Mouse (Mus musculus): ENCODE measurements around the gene Aadacl3. TPM values are rescaled to one million over a fixed set of nuclear protein-coding genes. Genes with fewer than 3 reads are reported as not detected.

Gene Aadacl3
- polyA plus RNA-seq, 1 experiment: not detected

DNA sequence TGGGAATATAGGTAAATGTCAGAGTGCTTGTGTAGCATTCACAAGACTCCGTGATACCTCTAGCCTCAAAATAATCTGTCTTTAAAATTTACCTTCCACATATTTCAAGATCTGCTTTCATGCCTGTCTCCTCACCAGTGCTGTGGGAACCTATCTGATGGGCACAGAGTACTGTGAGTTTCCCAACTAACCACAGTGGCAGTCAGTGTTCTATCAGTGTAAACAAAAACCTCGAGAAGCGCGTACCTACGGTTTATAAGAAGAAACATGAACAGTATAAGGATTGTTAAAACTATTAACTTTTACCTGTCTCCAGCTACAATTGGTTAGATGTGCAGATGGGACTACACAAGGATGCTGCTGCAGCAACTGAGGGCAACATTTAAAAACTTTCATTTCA lies 30.3 kb downstream of the Aadacl3 start:
- Histone ChIP-seq H3K4me1 (ENCODE audit: control insufficient read depth, insufficient read depth, low read length) (no peaks in the 10 kb centered on the region), H3K4me3 (replicated peaks; ENCODE audit: extremely low read depth, low read depth, low read length) (no peak overlapping the region)
- WGBS: 77% methylated on average over 5 of the region's 5 CpGs
- no peak for TF ChIP-seq CTCF (IDR thresholded peaks at IDR 0.05; ENCODE audit: insufficient read depth, low read length)
- no peak for DNase-seq

DNA sequence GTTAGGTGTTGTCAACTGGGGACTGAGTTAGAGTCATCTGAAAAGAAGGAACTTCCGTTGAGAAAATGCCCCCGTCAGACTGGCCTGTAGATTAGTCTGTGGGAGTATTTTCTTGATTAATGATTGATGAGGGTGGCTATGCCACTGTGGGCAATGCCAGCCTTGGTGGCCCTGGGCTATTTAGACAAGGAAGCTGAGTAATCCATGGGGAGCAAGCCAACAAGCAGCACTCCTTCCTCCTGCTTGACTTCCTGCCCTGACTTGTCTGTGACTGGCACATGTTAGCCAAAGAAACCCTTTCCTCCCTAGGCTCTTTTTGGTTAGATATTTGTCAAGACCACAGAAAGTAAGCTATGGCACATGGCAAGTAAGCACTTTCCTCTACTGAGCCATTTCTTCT lies 32.8 kb downstream of the Aadacl3 start:
- no peak for DNase-seq
- no peak for TF ChIP-seq CTCF (IDR thresholded peaks at IDR 0.05; ENCODE audit: insufficient read depth, low read length)
- TF ChIP-seq POLR2A (IDR thresholded peaks at IDR 0.05; ENCODE audit: borderline replicate concordance, extremely low read depth, low read depth, low read length): no peak
- 72% methylated on average over 2 of the region's 2 CpGs for WGBS
- Histone ChIP-seq H3K4me3 (replicated peaks; ENCODE audit: extremely low read depth, low read depth, low read length) (no peak overlapping the region), H3K4me1 (ENCODE audit: control insufficient read depth, insufficient read depth, low read length) (no peaks in the 10 kb centered on the region)

DNA sequence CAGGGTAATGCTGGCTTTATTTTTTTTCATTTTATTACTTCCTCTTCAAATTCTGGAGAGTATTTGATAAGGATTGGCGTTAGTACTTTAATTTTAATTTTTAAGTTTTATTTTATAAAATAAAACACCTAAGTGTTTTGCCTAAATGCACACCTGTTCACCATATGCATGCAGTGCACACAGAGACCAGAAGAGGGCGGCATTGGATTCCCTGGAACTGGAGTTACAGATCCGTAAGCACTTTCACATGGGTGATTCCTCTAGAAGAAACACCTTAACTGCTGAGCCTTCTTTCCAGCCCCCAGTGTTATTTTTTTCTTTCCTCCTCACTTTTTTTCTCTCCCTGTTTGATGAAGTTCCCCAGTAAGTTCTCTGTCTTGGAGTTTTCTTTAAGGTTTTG lies 34.7 kb downstream of the Aadacl3 start:
- WGBS: 15% methylated on average over 3 of the region's 3 CpGs
- no peaks in the 10 kb centered on the region for H3K4me1 ChIP-seq (ENCODE audit: control insufficient read depth, insufficient read depth, low read length)
- no peak overlapping the region for H3K4me3 ChIP-seq (replicated peaks; ENCODE audit: extremely low read depth, low read depth, low read length)
- TF ChIP-seq POLR2A (IDR thresholded peaks at IDR 0.05; ENCODE audit: borderline replicate concordance, extremely low read depth, low read depth, low read length) (no peak), CTCF (IDR thresholded peaks at IDR 0.05; ENCODE audit: insufficient read depth, low read length) (no peak)
- DNase-seq: peak; percentile 15

DNA sequence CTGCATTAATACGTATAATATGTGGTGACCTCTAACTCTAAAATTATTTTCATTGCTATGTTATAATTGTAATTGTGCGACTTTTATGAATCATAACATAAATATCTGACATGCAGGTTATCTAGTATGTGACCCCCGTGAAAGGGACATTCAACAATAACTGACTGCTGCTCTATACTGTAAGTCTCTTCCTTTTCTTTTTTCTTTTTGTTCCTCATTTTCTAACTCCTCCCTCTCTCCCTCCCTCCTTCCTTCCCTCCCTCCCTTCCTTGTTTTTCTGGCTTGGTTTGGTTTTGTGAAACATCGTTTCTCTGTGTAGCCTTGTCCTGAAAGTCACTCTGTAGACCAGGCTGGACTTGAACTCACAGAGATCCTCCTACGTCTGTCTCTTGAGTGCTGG lies 39.0 kb downstream of the Aadacl3 start:
- TF ChIP-seq CTCF (IDR thresholded peaks at IDR 0.05; ENCODE audit: insufficient read depth, low read length): no peak
- no peak for TF ChIP-seq POLR2A (IDR thresholded peaks at IDR 0.05; ENCODE audit: borderline replicate concordance, extremely low read depth, low read depth, low read length)
- no peaks in the 10 kb centered on the region for H3K4me1 ChIP-seq (ENCODE audit: control insufficient read depth, insufficient read depth, low read length)
- WGBS: 61% methylated on average over 5 of the region's 5 CpGs
- no peak for DNase-seq
- no peak overlapping the region for H3K4me3 ChIP-seq (replicated peaks; ENCODE audit: extremely low read depth, low read depth, low read length)

DNA sequence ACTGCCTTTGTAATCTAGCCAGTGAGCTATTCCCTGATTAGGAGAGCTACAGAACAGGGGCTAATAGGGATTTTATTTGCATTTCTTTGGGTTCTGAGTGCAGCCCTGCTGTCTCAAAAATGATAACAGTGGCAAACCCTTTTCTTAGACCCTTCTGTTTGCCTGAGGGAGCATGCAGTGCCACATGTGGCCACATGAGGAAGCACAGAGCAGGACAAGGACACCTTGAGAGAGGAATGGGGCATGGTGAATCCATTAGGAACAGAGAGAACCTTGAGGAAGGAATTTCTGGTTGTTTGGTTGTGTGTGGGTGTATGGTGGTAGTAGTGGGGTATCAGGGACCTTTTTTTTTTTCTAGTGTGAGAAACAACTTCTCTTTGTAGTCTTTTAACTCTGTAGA lies 42.9 kb downstream of the Aadacl3 start:
- Histone ChIP-seq H3K4me1 (ENCODE audit: control insufficient read depth, insufficient read depth, low read length) (no peaks in the 10 kb centered on the region), H3K4me3 (replicated peaks; ENCODE audit: extremely low read depth, low read depth, low read length) (no peak overlapping the region)
- DNase-seq: no peak
- TF ChIP-seq POLR2A (IDR thresholded peaks at IDR 0.05; ENCODE audit: borderline replicate concordance, extremely low read depth, low read depth, low read length): no peak
- peak; percentile 36 for TF ChIP-seq CTCF (IDR thresholded peaks at IDR 0.05; ENCODE audit: insufficient read depth, low read length)

DNA sequence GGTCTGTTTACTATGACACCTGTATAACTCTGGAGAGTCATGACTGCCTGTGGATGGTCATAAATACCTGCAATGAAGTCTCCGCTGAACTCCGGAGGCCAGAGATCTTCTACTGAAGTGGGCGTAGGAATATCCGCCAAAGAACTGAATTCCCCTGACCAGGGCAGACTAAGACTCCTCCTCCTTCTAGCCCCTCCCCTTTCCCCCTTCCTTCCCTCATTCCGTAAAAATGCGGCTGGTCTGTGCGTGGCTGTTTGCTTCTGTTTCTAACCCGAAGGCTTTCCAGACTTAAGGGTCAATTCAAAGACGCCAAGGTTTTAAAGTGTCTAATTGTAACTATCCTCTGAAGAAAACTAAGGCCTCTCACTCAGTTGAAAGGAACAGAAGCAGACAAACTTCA lies 55.3 kb downstream of the Aadacl3 start, which contains the start of gene Pramef12:
Gene Pramef12, minus strand, starts transcription at position 175 of the 400 bp plus-strand sequence.
- 69% methylated on average over 9 of the region's 9 CpGs for WGBS
- Histone ChIP-seq H3K4me1 (ENCODE audit: control insufficient read depth, insufficient read depth, low read length) (no peaks in the 10 kb centered on the region), H3K4me3 (replicated peaks; ENCODE audit: extremely low read depth, low read depth, low read length) (no peak within 1 kb of the TSS)
- TF ChIP-seq CTCF (IDR thresholded peaks at IDR 0.05; ENCODE audit: insufficient read depth, low read length): no peak
- TF ChIP-seq POLR2A (IDR thresholded peaks at IDR 0.05; ENCODE audit: borderline replicate concordance, extremely low read depth, low read depth, low read length): no peak
- no peak for DNase-seq

DNA sequence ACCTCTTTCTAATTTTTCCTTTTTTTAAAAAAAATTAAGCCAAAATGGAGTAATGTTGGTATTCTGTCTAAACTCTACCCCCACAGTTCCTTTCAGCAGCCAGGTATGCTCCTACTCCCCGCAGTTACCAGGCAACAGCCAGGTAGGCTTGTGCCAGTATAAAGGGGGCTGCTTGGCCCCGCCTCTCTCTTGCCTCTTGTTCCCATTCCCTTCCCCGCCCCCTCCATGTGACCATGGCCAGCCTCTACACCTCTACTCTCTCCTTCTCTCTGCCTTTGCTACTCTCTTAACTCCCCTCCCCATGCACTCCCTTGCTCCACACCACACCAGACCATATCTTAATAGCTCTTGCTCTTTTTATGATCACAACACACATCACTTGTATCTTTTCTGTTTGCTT lies 57.3 kb downstream of the Aadacl3 start:
- Histone ChIP-seq H3K4me1 (ENCODE audit: control insufficient read depth, insufficient read depth, low read length) (no peaks in the 10 kb centered on the region), H3K4me3 (replicated peaks; ENCODE audit: extremely low read depth, low read depth, low read length) (no peak overlapping the region)
- no peak for DNase-seq
- TF ChIP-seq POLR2A (IDR thresholded peaks at IDR 0.05; ENCODE audit: borderline replicate concordance, extremely low read depth, low read depth, low read length) (no peak), CTCF (IDR thresholded peaks at IDR 0.05; ENCODE audit: insufficient read depth, low read length) (no peak)
- WGBS: 65% methylated on average over 3 of the region's 3 CpGs

DNA sequence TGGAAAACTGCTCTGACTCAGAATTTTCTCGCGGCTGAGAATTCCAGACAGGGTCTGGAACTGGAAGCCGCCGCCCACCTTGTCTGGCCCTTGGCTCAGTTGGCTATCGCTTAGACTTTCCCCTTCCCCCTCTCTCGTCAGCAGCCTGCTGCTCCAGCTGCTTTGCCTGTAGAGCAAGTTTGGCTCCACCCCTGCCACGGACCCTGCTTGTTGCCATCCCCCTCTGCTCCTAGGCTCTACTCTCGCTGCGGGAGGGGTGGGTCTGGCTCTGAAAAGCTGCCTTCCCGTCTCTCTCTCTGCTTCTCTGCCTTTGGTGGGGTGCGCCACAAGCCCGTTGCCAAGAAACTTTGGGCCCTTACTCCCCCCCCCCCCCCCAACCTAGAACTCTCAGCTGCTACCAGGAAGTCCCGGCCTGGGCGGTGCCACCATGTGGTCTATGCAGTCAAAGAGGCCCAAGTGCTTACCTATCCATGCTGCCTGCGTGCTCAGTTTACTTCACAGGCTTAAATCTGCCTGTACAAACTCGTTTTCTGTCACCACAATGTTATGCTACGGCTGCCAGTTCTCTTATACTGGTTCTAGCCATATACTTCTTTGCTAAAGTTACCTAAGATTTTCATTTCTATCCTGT lies 59.0 kb downstream of the Aadacl3 start:
- peak overlapping the region; percentile 37 for H3K4me3 ChIP-seq (replicated peaks; ENCODE audit: extremely low read depth, low read depth, low read length)
- WGBS: 3% methylated on average over 17 of the region's 17 CpGs
- peak; percentile 13 for DNase-seq

More for the DNA sequence above, 59.0 kb downstream of the Aadacl3 start:
- H3K4me1 ChIP-seq (ENCODE audit: control insufficient read depth, insufficient read depth, low read length): no peaks in the 10 kb centered on the region
- TF ChIP-seq CTCF (IDR thresholded peaks at IDR 0.05; ENCODE audit: insufficient read depth, low read length) (no peak), POLR2A (IDR thresholded peaks at IDR 0.05; ENCODE audit: borderline replicate concordance, extremely low read depth, low read depth, low read length) (no peak)

Other genes with a start within 250 kb of the Aadacl3 start
- gene Pramel5, start 183.3 kb downstream of the Aadacl3 start, polyA plus RNA-seq (2012; rRNA removed): not detected in 2 replicates
- not detected in 2 replicates for gene Gm13128, start 133.5 kb downstream of the Aadacl3 start, polyA plus RNA-seq (2012; rRNA removed)
- not detected in 2 replicates for gene Gm13119, start 105.8 kb downstream of the Aadacl3 start, polyA plus RNA-seq (2012; rRNA removed)
- gene Pramef20, start 85.8 kb downstream of the Aadacl3 start, polyA plus RNA-seq (2012; rRNA removed): not detected in 2 replicates
- 0.50 and 0.75 TPM in 2 replicates for gene Pramef12, start 55.3 kb downstream of the Aadacl3 start, polyA plus RNA-seq (2012; rRNA removed)
- 0.12 TPM in 1 of 2 replicates, not detected in the other for gene 1700012P22Rik, start 25.0 kb downstream of the Aadacl3 start, polyA plus RNA-seq (2012; rRNA removed)
- gene Gm9944, start 10.4 kb downstream of the Aadacl3 start, polyA plus RNA-seq (2012; rRNA removed): not detected in 2 replicates
- gene 9430007A20Rik, start 56.1 kb upstream of the Aadacl3 start, polyA plus RNA-seq (2012; rRNA removed): not detected in 2 replicates
- gene Gm13124, start 101.4 kb upstream of the Aadacl3 start, polyA plus RNA-seq (2012; rRNA removed): not detected in 2 replicates
- gene Aadacl4, start 150.0 kb upstream of the Aadacl3 start, polyA plus RNA-seq (2012; rRNA removed): not detected in 2 replicates
- not detected in 2 replicates for gene Gm436, start 222.6 kb upstream of the Aadacl3 start, polyA plus RNA-seq (2012; rRNA removed)